Mouse (Mus musculus) spleen, postnatal 36 days (tissue): ENCODE data around the gene Arhgap23.

Source experiments
- DNase-seq, 2 experiments: peaks; one replicate each; pipeline ENCODE4 v3.0.0; 2022; ENCODE audit warnings: low spot score in 2 of 2, mixed read lengths in 1 of 2

Arhgap23 gene

DNA sequence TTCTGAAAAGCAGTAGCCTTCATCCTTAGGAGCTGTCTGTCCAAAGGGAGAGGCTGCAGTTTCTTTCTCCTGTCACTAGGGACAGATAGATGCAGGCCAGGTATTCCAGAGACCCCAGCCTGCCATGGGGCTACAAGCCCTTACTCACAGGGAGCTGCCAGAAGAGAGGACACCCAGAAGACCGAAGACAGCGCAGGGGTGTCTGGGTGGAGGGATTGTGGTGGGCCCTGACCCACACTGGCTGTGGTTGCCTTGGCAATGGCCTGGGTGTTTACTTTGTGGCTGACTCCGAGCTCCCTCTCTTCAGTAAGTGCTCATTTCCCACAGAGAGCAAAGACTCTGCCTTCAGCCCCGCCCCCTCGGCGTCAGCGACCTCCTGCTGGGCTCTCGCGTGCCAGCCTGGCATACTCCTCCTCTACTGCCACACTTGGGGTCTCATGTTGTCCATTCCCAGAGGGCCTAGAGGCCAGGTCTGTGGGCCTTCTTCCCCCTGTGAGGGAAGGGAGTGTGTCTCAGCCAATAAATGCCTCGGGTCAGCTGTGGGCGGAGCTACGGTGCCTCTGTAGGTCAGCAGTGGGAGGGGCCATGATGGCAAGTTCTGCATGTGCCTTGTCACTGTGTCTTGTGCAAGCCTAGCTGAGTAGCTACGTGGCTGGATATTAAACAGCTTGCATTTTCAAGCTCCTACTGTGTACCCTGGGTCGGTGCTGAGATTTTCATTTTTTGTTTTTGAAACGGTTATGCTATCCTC is 19.5 kb downstream of the Arhgap23 start:
- DNase-seq: peak; percentile 88 to 93

GRCm38 (mm10) chr11:97435808-97436491 is 20.6 kb downstream of the Arhgap23 start:
- DNase-seq: peak in 1 of 2 experiments; percentile 40

DNA sequence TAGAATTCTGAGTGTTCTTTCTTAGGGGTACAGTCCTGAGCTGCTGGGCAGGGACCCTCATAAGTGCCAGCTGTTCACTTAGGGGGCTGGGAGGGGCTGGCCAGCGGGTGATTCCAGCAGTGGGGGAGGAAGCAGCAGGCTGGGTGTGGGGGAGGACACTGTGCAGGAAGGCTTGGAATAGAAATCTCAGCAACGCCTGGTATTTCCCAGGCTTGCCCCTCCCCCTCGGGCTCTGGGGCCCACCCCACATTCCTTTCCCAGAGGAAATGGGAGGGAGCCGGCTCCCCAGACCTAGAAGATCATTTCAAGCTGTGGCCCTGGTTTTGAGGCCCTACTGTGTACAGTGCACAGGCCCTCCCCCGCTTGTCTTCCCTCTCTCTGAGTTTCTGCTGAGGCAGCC is 22.4 kb downstream of the Arhgap23 start:
- peak; percentile 27 to 44 for DNase-seq

- DNase-seq: no peak
Observed at GRCm38 (mm10) chr11:97438868-97439267, 23.5 kb downstream of the Arhgap23 start.

- DNase-seq: peak; percentile 65 to 70
Observed at GRCm38 (mm10) chr11:97439935-97440334, 24.6 kb downstream of the Arhgap23 start.

DNA sequence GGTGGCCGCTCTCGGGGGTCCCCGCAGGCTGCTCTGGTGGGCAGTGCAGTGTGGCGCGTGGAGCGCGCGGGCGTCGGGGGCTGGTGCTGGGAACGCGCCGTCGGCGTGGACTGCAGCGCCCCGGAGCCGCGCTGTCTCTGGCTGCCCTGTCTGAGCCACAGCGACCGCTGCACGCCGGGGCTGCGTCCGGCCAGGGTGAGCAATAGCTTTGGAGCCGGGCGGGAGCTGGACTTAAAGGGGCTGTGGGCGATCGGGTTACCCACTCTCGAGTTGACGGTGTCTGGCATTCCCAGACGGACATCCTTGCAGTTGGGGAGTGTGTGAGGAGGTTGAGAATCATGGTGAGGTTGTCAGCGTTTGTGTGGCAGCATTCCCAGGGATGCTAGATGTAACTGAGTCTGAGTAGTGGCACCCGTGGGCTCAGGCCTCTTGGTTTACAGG is 25.1 kb downstream of the Arhgap23 start:
- DNase-seq: no peak

- DNase-seq: no peak
Observed at GRCm38 (mm10) chr11:97441036-97441657, 25.8 kb downstream of the Arhgap23 start.

- no peak for DNase-seq
Observed at GRCm38 (mm10) chr11:97441658-97442125, 26.4 kb downstream of the Arhgap23 start.

DNA sequence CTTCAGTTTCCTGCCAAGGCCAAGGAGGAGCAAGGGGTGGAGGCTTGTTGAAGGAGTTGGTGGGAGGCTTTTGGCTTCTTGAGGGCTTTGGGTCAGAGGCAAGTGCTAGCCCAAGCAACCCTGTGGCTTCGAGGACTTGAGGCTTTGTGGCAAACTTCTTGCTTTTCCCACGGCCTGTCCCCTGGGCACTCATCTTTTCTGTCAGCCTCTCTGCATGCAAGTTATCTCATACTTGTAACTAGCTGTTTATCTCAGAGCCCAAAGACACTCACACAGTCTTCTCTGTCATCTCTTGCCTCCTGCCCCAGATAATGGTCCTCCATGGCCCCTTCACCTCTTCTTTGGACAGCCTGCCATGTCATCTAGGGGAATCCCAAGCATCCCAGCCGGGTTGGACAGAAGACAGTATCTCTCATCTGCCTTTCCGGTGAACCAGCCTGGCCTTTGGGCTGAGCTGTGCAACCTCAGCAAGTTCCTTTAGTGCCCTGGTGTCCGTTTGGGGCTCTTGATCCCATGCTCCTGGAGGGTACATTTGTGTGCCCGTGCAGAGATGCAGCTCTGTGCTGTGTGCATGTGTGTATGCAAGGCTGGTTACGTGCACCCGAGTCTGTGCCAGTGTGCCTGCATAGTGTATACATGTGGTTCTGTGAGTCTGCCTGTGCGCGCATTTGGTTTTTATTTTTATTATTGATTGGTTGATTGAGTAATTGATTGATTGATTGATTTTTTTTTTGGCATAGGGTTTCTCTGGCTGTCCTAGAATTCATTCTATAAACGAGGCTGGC is 27.8 kb downstream of the Arhgap23 start:
- DNase-seq: peak in 1 of 2 experiments; percentile 40

- DNase-seq: no peak
Observed at GRCm38 (mm10) chr11:97445596-97445995, 30.3 kb downstream of the Arhgap23 start.

GRCm38 (mm10) chr11:97445999-97446511 is 30.7 kb downstream of the Arhgap23 start:
- DNase-seq: peak; percentile 64 to 71

- no peak for DNase-seq
Observed at GRCm38 (mm10) chr11:97447979-97448378, 32.6 kb downstream of the Arhgap23 start.

DNA sequence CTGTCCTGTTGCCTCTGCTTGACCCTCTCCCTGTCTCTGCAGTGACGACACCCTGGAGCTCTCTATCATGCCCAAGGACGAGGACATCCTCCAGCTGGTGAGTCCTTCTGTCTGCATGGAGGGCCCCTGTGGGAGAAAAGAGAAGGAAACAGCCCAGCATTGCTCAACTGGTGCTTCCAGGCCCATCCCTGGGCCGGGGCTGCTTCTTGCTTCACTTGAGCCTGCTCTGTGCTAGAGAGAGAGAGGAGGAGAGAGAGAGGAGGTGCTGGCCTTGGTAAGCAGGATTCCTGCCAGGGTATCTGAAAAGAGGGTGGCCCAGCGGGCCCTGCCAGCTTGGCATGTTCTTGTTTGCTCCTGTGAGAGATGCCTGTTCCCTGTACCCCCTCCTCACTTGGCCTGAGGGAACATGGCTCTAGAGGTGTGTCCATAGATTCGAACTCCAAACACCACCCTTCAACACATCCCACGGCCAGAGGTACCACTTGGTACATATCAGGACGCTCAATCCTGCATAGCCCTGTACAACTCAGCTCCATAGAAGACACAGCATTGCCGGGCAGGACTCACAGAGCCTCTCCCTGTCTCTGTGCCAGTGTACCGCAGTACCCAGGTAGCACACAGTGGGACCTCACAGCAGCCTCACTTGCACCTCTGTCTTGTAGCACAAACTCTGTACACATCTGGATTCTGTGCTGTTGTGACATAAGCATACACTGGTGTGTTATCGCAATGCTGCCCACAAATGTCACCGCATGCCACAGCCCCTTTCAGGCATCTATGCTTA is 33.5 kb downstream of the Arhgap23 start:
- DNase-seq: no peak

DNA sequence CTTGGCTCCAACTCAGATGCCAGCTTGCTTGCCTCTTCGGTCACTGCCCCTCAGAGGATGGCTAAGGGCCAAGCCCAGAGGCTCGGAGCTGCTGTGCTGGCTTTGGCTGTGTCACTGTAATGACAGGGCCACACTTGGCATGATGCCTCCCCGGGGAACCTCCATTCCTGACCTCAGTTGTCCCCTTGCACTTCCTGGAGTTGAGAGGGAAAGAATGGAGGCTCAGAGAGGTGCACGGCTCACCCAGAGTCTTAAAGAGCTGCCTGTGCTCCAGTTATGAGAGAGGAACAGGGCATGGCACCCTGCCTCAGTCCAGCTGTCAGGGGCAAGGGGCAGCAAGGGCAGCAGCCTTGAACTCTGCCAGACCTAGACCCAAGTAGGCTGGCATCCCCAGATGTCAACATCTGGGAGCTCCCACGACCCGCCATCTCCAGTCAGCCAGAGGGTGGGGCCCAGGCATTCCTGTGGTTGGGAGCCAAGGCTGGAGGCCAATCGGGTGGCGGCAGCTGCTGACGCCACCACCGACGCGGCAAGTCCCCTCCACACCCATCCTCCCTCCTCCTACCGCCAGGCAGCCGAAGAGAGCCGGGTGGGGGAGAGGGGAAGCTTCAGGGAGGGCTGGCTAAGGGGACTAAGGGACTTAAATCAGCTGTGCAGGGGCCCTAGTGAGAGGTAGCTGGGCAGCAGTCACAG is 34.4 kb downstream of the Arhgap23 start:
- DNase-seq: peak in 1 of 2 experiments; percentile 34

DNA sequence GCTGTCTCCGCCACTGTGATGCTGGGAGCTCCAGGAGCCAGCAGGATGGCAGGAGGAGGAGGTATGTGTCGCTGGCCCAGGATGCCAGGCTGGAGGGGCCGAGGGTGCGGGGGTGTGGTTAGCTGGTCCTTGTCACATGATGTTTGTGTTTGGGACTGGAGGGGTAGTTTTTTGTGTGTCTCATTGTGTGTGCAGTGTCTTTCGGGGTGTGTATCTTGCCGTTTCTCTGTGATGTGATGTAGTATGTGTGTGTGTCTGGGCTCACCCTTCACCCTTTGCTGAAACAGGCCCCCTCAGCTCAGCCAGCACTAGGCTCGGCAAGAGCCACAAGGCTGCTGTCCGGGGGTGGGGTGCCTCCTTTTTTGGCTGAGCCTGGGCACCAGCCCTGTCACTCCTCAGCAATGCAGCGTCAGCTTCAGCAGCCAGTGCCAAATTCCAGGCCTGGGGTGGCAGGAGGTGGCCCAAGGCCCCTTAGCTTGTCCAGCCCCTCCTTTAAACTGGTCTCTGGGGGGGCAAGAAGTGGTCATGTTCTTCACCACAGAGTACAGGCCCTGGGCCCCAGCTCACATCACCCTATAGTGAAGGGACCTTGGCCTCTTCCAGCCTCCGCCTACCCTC is 35.1 kb downstream of the Arhgap23 start:
- no peak for DNase-seq

- DNase-seq: no peak
Observed at GRCm38 (mm10) chr11:97451625-97452024, 36.3 kb downstream of the Arhgap23 start.

GRCm38 (mm10) chr11:97457120-97457519 is 41.8 kb downstream of the Arhgap23 start:
- DNase-seq: no peak

DNA sequence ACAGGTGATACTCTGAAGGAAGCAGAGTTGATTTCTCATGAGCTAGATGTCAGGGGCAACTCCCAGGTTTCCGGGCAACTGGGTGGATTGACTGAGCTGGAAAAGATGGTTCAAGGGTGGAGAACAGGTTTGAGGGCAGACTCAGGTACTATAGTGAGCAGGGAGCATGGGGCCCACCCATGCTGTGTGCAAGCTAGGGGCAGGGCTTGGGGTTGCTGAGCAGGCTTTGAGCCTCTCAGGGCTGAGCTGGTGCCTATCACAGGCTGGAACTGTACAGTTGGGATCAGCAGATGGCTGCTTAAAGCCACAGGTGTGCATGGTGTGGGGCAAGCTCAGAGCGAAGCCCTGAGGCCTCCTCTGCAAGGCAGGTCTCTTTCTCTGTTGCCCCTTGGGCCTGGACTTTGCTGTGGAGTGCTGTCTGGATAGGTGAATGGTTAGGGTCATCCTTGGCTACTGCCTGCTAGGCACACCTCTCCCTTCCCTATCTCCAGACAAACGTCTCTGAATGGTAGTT is 46.0 kb downstream of the Arhgap23 start:
- no peak for DNase-seq

DNA sequence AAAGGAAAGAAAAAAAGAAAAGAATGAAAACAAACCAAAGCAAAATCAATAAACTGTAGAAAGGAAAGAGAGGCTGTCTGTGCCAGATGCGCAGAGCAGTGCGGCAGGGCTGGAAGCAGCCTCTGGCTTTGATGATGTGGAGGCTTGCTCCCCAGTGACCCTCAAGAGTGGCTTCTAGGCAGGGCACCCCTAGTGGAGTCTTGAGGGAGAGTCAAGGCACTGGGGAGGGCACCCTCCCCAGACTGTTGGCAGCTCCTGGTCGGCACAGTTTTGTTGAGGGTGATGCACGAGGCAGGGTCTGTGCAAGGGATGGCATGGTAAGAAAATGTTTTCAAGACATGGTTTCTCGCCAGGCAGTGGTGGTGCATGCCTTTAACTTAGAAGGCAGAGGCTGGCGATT is 47.2 kb downstream of the Arhgap23 start:
- no peak for DNase-seq
